Mouse (Mus musculus) layer of hippocampus, postnatal 10 days (tissue): Measurements from ENCODE around the gene Plekha5. TPM values are rescaled to one million over a fixed set of nuclear protein-coding genes. Genes with fewer than 3 reads are reported as not detected.
"Not testable (repeated sequence)": the region's sequence is repeated elsewhere in the genome, so short reads cannot be mapped to it uniquely, and the experiment has no call there.

Experiments used
- DNase-seq, 2 experiments: peaks; one replicate each; pipeline ENCODE4 v3.0.0; 2021; ENCODE audit warnings: low spot score in 2 of 2
- total RNA-seq, 2 experiments: library from RNA; stranded (reverse); gene quantifications; 2 replicates each; pipeline ENCODE4 v1.2.3; 2021

Gene Plekha5
- total RNA-seq, 2 experiments from 2014 or later: 55.2 to 64.0 TPM

- DNase-seq: no peak
These were observed 64.8 kb downstream of the Plekha5 start for GRCm38 (mm10) chr6:140488673-140489072.

- DNase-seq: no peak
These were observed 65.7 kb downstream of the Plekha5 start for GRCm38 (mm10) chr6:140489570-140489969.

- DNase-seq: no peak
These were observed 66.4 kb downstream of the Plekha5 start for GRCm38 (mm10) chr6:140490220-140490619.

GRCm38 (mm10) chr6:140490921-140491537, 67.2 kb downstream of the Plekha5 start:
- DNase-seq: no peak

GRCm38 (mm10) chr6:140492043-140492442, 68.2 kb downstream of the Plekha5 start:
- no peak for DNase-seq

- no peak for DNase-seq
These were observed 74.2 kb downstream of the Plekha5 start for GRCm38 (mm10) chr6:140498074-140498473.

GRCm38 (mm10) chr6:140498958-140499357, 75.1 kb downstream of the Plekha5 start:
- DNase-seq: no peak

- DNase-seq: not testable (repeated sequence)
These were observed 77.0 kb downstream of the Plekha5 start for GRCm38 (mm10) chr6:140500829-140501228.

- DNase-seq: no peak
These were observed 78.0 kb downstream of the Plekha5 start for GRCm38 (mm10) chr6:140501841-140502240.

- DNase-seq: no peak
These were observed 80.9 kb downstream of the Plekha5 start for GRCm38 (mm10) chr6:140504796-140505195.

- no peak for DNase-seq
These were observed 83.8 kb downstream of the Plekha5 start for GRCm38 (mm10) chr6:140507605-140508004.

GRCm38 (mm10) chr6:140508475-140509150, 84.8 kb downstream of the Plekha5 start:
- DNase-seq: no peak

- DNase-seq: no peak
These were observed 85.3 kb downstream of the Plekha5 start for GRCm38 (mm10) chr6:140509151-140509530.

GRCm38 (mm10) chr6:140512016-140512415, 88.2 kb downstream of the Plekha5 start:
- DNase-seq: no peak

GRCm38 (mm10) chr6:140512427-140512826, 88.6 kb downstream of the Plekha5 start:
- DNase-seq: no peak

GRCm38 (mm10) chr6:140514205-140515110, 90.6 kb downstream of the Plekha5 start:
- no peak for DNase-seq

- DNase-seq: no peak
These were observed 91.7 kb downstream of the Plekha5 start for GRCm38 (mm10) chr6:140515550-140515949.

- no peak for DNase-seq
These were observed 92.3 kb downstream of the Plekha5 start for GRCm38 (mm10) chr6:140516202-140516601.

- DNase-seq: no peak
These were observed 93.3 kb downstream of the Plekha5 start for GRCm38 (mm10) chr6:140517188-140517587.

- DNase-seq: no peak
These were observed 95.2 kb downstream of the Plekha5 start for GRCm38 (mm10) chr6:140519019-140519418.

- no peak for DNase-seq
These were observed 95.8 kb downstream of the Plekha5 start for GRCm38 (mm10) chr6:140519488-140520159.
